Comparison of ENCODE assay signal across 21 mouse cellular contexts in genomic region chr16:5045322-5045721, GRCm38 (mm10). TPM values are rescaled to one million over a fixed set of nuclear protein-coding genes. Genes with fewer than 3 reads are reported as not detected.
"Had no signal": no experiment of that assay in that cellular context is flagged by ENCODE, and none has a peak within 500 bp of the region (broad histone marks: within the 10 kb centered on the region; RNA-seq: fewer than 3 reads in every experiment).

No protein-coding gene starts in this region.

- H3K27ac ChIP-seq: neural tube, embryonic 13.5 days; neural tube, embryonic 15.5 days; stomach, embryonic 15.5 days; stomach, postnatal 0 days had no signal

- H3K9ac ChIP-seq: neural tube, embryonic 13.5 days; neural tube, embryonic 15.5 days; stomach, embryonic 15.5 days had no signal

- H3K27me3 ChIP-seq: neural tube, embryonic 13.5 days; neural tube, embryonic 15.5 days; stomach, embryonic 15.5 days had no signal

- H3K4me3 ChIP-seq: neural tube, embryonic 13.5 days; neural tube, embryonic 15.5 days; stomach, embryonic 15.5 days had no signal

- DNase-seq: retina, postnatal 1 day; right cerebral cortex, adult 18-20 months; right cerebral cortex, postnatal 14 days; right cerebral cortex, postnatal 25 days; right cerebral cortex, postnatal 4 days; spleen, adult 18-20 months; thymus, adult 18-20 months; thymus, adult 2 months; thymus, postnatal 14 days; thymus, postnatal 25 days; thymus, postnatal 36 days; thymus, postnatal 4 days had no signal

- H3K9me3 ChIP-seq: neural tube, embryonic 13.5 days; neural tube, embryonic 15.5 days; stomach, embryonic 15.5 days had no signal

RNA-seq across cellular contexts. Expression of gene Smim22, which starts 38.2 kb away (rescaled TPM):
- total RNA-seq: neutrophil, adult 5-6 weeks had no signal
- polyA plus RNA-seq: neural tube, embryonic 13.5 days; neural tube, embryonic 14.5 days had no signal

RNA-seq across cellular contexts. Expression of gene Sept12, which starts 47.7 kb away (rescaled TPM):
- total RNA-seq: neutrophil, adult 5-6 weeks had no signal
- polyA plus RNA-seq: neural tube, embryonic 13.5 days; neural tube, embryonic 14.5 days; neural tube, embryonic 15.5 days; spleen, adult 2 months; stomach, embryonic 14.5 days; stomach, embryonic 15.5 days; stomach, embryonic 16.5 days; stomach, postnatal 0 days had no signal
